Mouse (Mus musculus): ENCODE measurements around the gene Tceanc2. TPM values are rescaled to one million over a fixed set of nuclear protein-coding genes. Genes with fewer than 3 reads are reported as not detected.

Tceanc2 gene
- total and polyA plus RNA-seq, 3 experiments = 16.5 to 34.8 (median 24.8) TPM

DNA sequence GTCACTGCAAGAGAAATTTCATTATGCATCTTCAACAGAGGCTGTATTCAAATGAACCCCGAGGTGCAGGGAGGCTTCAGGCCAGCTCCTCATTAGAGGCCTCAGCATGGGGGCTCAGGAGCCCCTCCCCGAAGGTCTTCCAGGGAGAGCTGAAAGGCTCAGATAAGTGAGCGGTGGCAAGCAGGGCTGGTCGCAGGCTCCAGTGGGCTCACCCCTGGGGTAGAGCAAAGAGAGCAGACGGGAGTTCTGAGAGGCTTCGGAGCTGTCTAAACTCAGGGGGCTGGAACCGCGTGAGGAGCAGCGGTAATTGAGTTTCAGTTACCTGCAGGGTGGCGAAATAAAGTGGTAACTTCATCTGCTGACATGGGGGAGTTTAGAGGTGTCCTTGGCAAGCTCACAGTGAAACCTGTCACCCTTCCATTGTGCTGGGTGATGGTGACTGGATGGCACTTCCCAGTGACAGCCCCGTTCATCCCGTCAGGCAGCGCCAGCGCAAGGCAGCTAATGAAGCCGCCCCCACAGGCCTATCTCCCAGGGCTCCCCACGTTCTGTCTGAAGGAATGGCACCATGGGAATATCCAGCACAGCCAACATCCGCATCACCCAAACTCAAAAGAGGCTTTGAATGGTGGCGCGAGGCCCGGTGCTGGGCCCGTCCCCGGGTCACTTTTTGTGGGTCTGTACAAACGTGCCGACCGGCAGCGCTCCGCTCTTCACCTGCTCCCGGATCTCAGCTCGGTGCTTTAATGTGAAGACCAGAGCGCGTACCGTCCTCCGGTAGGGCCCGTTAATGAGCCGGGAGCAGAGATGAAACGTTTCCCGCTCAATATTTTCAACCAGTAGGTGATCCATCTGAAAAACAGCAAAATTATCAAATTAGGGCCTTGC lies 39.7 kb downstream of the Tceanc2 start:
- in situ Hi-C loops (cut with MboI; ENCODE audit: low pct_ligation_motif_present, low pct_unique_long_range_greater_than_20kb, low sequenced_read_pairs) (no loop called here), dilution Hi-C loops (cut with MboI; ENCODE audit: extremely low pct_ligation_motif_present, extremely low pct_unique_long_range_greater_than_20kb, low sequenced_read_pairs) (no loop called here)
- H3K9ac ChIP-seq (ENCODE audit: insufficient read depth, low read depth) = no peak overlapping the region
- peaks cover 29 to 67% of the 10 kb centered on the region in 2 experiments for H3K36me3 ChIP-seq (replicated peaks in 1 of 2; ENCODE audit: control insufficient read depth in 1 of 2, insufficient read depth in 1 of 2, low read length in 1 of 2)
- TF ChIP-seq CHD1 (IDR thresholded peaks at IDR 0.05; ENCODE audit: low read depth, low read length) = no peak
- no peak for TF ChIP-seq IRF4 (IDR thresholded peaks at IDR 0.05; ENCODE audit: low read depth, low read length)
- no peak for TF ChIP-seq PAX5 (IDR thresholded peaks at IDR 0.05; ENCODE audit: low read length)
- no peak for TF ChIP-seq ELF1 (IDR thresholded peaks at IDR 0.05; ENCODE audit: low read depth, low read length)
- TF ChIP-seq SMC3 (IDR thresholded peaks at IDR 0.05; ENCODE audit: low read depth, low read length) = no peak
- TF ChIP-seq USF2 (conservative IDR thresholded peaks at IDR 0.05; ENCODE audit: low read depth, low read length) = no peak
- TF ChIP-seq E2F4 (IDR thresholded peaks at IDR 0.05; ENCODE audit: insufficient replicate concordance, low read depth, low read length) = no peak
- TF ChIP-seq TBP (conservative IDR thresholded peaks at IDR 0.05; ENCODE audit: low read depth, low read length) = no peak
- TF ChIP-seq UBTF (IDR thresholded peaks at IDR 0.05; ENCODE audit: low read depth, low read length) = no peak
- TF ChIP-seq ZKSCAN1 (IDR thresholded peaks at IDR 0.05; ENCODE audit: borderline replicate concordance, low read depth, low read length) = no peak
- TF ChIP-seq MAX (IDR thresholded peaks at IDR 0.05; ENCODE audit: low read length) = no peak
- no peak for TF ChIP-seq POLR2A (IDR thresholded peaks at IDR 0.05; ENCODE audit: low read depth, low read length)
- H3K4me3 ChIP-seq (replicated peaks in 1 of 3; ENCODE audit: low read depth in 2 of 3, low read length in 2 of 3, poor library complexity in 1 of 3) = no peak overlapping the region
- H3K9me3 ChIP-seq (replicated peaks; ENCODE audit: low read length) = no peaks in the 10 kb centered on the region
- H3K27me3 ChIP-seq (replicated peaks) = no peaks in the 10 kb centered on the region
- H3K79me2 ChIP-seq (replicated peaks; ENCODE audit: control insufficient read depth, extremely low read depth, insufficient read depth, poor library complexity, severe bottlenecking) = no peaks in the 10 kb centered on the region
- no peak for DNase-seq (ENCODE audit: extremely low read depth)
- H3K27ac ChIP-seq (ENCODE audit: insufficient read depth, low read depth) = no peak overlapping the region
- H3K4me1 ChIP-seq (ENCODE audit: control insufficient read depth in 1 of 2, insufficient read depth in 2 of 2) = peaks cover 0 to 21% of the 10 kb centered on the region in 2 experiments; a peak in 2 of 4 replicates
- H3K4me2 ChIP-seq (ENCODE audit: insufficient read depth, low read depth, poor library complexity, severe bottlenecking) = no peak overlapping the region

DNA sequence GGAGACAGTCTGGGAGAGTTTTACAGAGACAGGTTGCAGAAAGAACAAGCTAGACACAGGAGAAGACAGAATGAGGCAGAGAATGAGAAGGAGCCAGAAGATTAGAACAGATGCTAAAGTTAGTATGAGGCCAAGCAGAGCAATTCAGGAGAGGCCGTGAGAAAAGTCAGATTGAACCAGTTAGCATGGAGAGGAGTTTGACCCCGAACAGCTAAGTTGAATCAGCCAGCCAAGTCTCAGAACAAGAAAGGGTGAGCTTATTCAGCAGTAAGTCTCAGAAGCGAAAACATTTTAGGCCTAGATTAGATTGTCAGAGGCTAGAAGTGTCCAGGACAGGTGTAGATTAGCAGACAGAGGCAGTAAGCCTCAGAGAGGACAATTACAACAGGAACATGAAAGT lies 42.4 kb downstream of the Tceanc2 start:
- peaks cover 0 to 3% of the 10 kb centered on the region in 2 experiments; a peak in 1 of 4 replicates for H3K4me1 ChIP-seq (ENCODE audit: control insufficient read depth in 1 of 2, insufficient read depth in 2 of 2)
- no peak overlapping the region for H3K9ac ChIP-seq (ENCODE audit: insufficient read depth, low read depth)
- peaks cover 12 to 44% of the 10 kb centered on the region in 2 experiments for H3K36me3 ChIP-seq (replicated peaks in 1 of 2; ENCODE audit: control insufficient read depth in 1 of 2, insufficient read depth in 1 of 2, low read length in 1 of 2)
- in situ Hi-C loops (cut with MboI; ENCODE audit: low pct_ligation_motif_present, low pct_unique_long_range_greater_than_20kb, low sequenced_read_pairs) (no loop called here), dilution Hi-C loops (cut with MboI; ENCODE audit: extremely low pct_ligation_motif_present, extremely low pct_unique_long_range_greater_than_20kb, low sequenced_read_pairs) (no loop called here)
- no peak for DNase-seq (ENCODE audit: extremely low read depth)
- TF ChIP-seq IRF4 (IDR thresholded peaks at IDR 0.05; ENCODE audit: low read depth, low read length) (no peak), NRF1 (IDR thresholded peaks at IDR 0.05; ENCODE audit: low read depth, low read length) (no peak), MYC (IDR thresholded peaks at IDR 0.05; ENCODE audit: low read depth, low read length) (no peak), SMC3 (IDR thresholded peaks at IDR 0.05; ENCODE audit: low read depth, low read length) (no peak), RCOR1 (conservative IDR thresholded peaks at IDR 0.05; ENCODE audit: low read depth, low read length) (no peak), POLR2A (IDR thresholded peaks at IDR 0.05; ENCODE audit: low read depth, low read length) (no peak), E2F4 (IDR thresholded peaks at IDR 0.05; ENCODE audit: insufficient replicate concordance, low read depth, low read length) (no peak), UBTF (IDR thresholded peaks at IDR 0.05; ENCODE audit: low read depth, low read length) (no peak), TCF12 (IDR thresholded peaks at IDR 0.05; ENCODE audit: low read depth, low read length) (no peak), MXI1 (IDR thresholded peaks at IDR 0.05; ENCODE audit: low read depth, low read length) (no peak), RAD21 (IDR thresholded peaks at IDR 0.05; ENCODE audit: low read depth, low read length) (no peak), JUN (IDR thresholded peaks at IDR 0.05; ENCODE audit: insufficient read depth, low read depth, low read length) (no peak), USF2 (conservative IDR thresholded peaks at IDR 0.05; ENCODE audit: low read depth, low read length) (no peak), CHD2 (IDR thresholded peaks at IDR 0.05; ENCODE audit: low read length) (no peak), CTCF (conservative IDR thresholded peaks at IDR 0.05 in 1 of 2, IDR thresholded peaks at IDR 0.05 in 1 of 2; ENCODE audit: low read depth in 2 of 2, low read length in 2 of 2) (no peak), USF1 (IDR thresholded peaks at IDR 0.05; ENCODE audit: low read depth, low read length) (no peak), ZNF384 (IDR thresholded peaks at IDR 0.05; ENCODE audit: low read depth, low read length) (no peak), KAT2A (IDR thresholded peaks at IDR 0.05; ENCODE audit: insufficient replicate concordance, low read length) (no peak), SIN3A (IDR thresholded peaks at IDR 0.05; ENCODE audit: low read length) (no peak)
- no peaks in the 10 kb centered on the region for H3K27me3 ChIP-seq (replicated peaks)
- H3K27ac ChIP-seq (ENCODE audit: insufficient read depth, low read depth) = no peak overlapping the region
- H3K4me2 ChIP-seq (ENCODE audit: insufficient read depth, low read depth, poor library complexity, severe bottlenecking) = no peak overlapping the region
- H3K4me3 ChIP-seq (replicated peaks in 1 of 3; ENCODE audit: low read depth in 2 of 3, low read length in 2 of 3, poor library complexity in 1 of 3) = no peak overlapping the region
- H3K79me2 ChIP-seq (replicated peaks; ENCODE audit: control insufficient read depth, extremely low read depth, insufficient read depth, poor library complexity, severe bottlenecking) = no peaks in the 10 kb centered on the region
- H3K9me3 ChIP-seq (replicated peaks; ENCODE audit: low read length) = no peaks in the 10 kb centered on the region

Data from CH12.LX (cell line).